Mouse (Mus musculus) liver, adult 2 months (tissue): Measurements from ENCODE around the gene Skint3.

Source experiments
- CTCF ChIP-seq: fragments of 200-500 bp; IDR thresholded peaks from 2 replicates; pipeline ENCODE4 v1.5.1; 2011; ENCODE audit warnings: low read depth, low read length, control low read depth
- POLR2A ChIP-seq: fragments of 200-500 bp; IDR thresholded peaks from 2 replicates; pipeline ENCODE4 v1.6.1; 2011; ENCODE audit warnings: low read length, control low read depth; ENCODE audit not compliant: insufficient read depth; ENCODE audit errors: extremely low read depth

- TF ChIP-seq POLR2A (no peak), CTCF (no peak)
Observed at GRCm38 (mm10) chr4:112243416-112243815, 11.4 kb downstream of the Skint3 start.
